ENCODE assay signal across 9 mouse cellular contexts in the genomic region with DNA sequence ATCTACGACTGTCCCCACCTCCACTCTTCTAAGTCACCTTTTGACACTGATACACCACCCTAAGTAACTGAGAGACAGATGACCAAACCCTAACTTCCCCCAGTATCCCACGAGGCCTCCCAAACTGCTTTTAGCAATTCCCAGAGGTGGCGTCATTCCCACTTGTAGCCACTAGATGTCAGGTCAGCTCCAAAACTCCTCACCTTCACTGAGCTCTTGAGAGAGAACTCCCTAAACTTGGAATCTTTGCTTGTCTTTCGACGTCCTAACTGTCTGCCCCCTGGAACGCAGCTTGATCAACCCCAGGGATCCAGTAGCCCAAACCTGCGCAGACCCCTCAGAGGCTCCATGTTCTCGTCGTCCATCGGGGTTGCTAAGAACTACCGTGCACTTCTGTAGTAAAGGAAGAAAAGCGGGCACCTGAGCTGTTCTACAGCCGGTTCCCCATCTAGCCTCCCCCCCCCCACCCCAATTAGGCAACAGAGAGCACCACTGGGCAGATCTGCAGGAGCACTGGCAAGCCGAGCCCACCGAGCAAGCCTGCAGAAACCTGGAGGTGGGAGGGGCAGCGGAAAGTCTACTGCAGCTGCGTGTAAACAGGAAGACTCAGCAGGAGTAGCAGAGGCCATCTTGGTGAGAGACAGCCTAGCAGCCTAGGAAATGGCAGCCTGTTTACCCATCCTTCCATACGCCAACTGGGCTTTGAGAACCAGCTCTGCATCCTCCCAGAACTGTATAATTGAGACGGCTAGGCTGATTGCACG. TPM values are rescaled to one million over a fixed set of nuclear protein-coding genes. Genes with fewer than 3 reads are reported as not detected.
DNase-seq lines count a peak whose midpoint lies in the region; ATAC-seq and TF ChIP-seq lines count a peak whose summit lies in the region.
"Had no signal": no experiment of that assay in that cellular context is flagged by ENCODE, and none has a peak within 500 bp of the region (broad histone marks: within the 10 kb centered on the region; RNA-seq: fewer than 3 reads in every experiment).

No protein-coding gene starts in this region.

- H3K27me3 ChIP-seq in heart, embryonic 12.5 days (replicated peaks), result no peaks in the 10 kb centered on the region
- H3K27me3 ChIP-seq in G1E (ENCODE audit: insufficient read depth, low read length), result peaks cover 26% of the 10 kb centered on the region

- H3K4me1 ChIP-seq in heart, embryonic 12.5 days (replicated peaks), result peaks cover 12% of the 10 kb centered on the region
- peaks cover 26% of the 10 kb centered on the region for H3K4me1 ChIP-seq in G1E (ENCODE audit: insufficient read depth, low read depth, low read length)

- H3K4me3 ChIP-seq in heart, embryonic 12.5 days, result no peak overlapping the region
- no peak overlapping the region for H3K4me3 ChIP-seq in G1E (ENCODE audit: low read depth, low read length)

- H3K9ac ChIP-seq in heart, embryonic 12.5 days, result no peak overlapping the region

- TF ChIP-seq CTCF in G1E (IDR thresholded peaks at IDR 0.05; ENCODE audit: low read depth, low read length), result peak; percentile 88

- WGBS in heart, embryonic 12.5 days, result 35% methylated on average over 20 of the region's 20 CpGs

- no peak overlapping the region for H3K27ac ChIP-seq in heart, embryonic 12.5 days (ENCODE audit: poor library complexity, severe bottlenecking)

- no peaks in the 10 kb centered on the region for H3K36me3 ChIP-seq in heart, embryonic 12.5 days
- H3K36me3 ChIP-seq in G1E (replicated peaks), result no peaks in the 10 kb centered on the region

- ATAC-seq in heart, embryonic 12.5 days (ENCODE audit: insufficient number of reproducible peaks, low FRiP score), result no peak
- ATAC-seq in G1E (ENCODE audit: extremely low read depth, insufficient number of reproducible peaks, low FRiP score, poor library complexity, severe bottlenecking), result no peak

- peak; percentile 90 for DNase-seq in heart, adult 11 months
- peak; percentile 38 for DNase-seq in G1E (ENCODE audit: low spot score)
- DNase-seq in cerebellum, adult 11-12 months, result peak; percentile 50
- DNase-seq in forelimb bud, embryonic 11.5 days (ENCODE audit: low read depth, low spot score), result peak; percentile 74
- peak; percentile 78 for DNase-seq in kidney, postnatal 10 days
- DNase-seq in lung, adult 18-20 months, result peak; percentile 46 to 63
- peak; percentile 51 for DNase-seq in right cerebral cortex, adult 18-20 months

- no peak overlapping the region for H3K4me2 ChIP-seq in heart, embryonic 12.5 days

- H3K9me3 ChIP-seq in heart, embryonic 12.5 days (replicated peaks), result no peaks in the 10 kb centered on the region
- no peaks in the 10 kb centered on the region for H3K9me3 ChIP-seq in G1E (replicated peaks)

RNA-seq across cellular contexts. Expression of a gene that starts 33.9 kb away (rescaled TPM):
- polyA plus RNA-seq in heart, embryonic 12.5 days (2016; fragmentation: Nextera tagmentation; extraction: Ambion mirVana), result not detected in 2 replicates
- total RNA-seq in G1E (2014; fragmentation: Nextera tagmentation), result not detected in 2 replicates
- total RNA-seq in G1E (2017), result 0.05 TPM in 1 of 2 replicates, not detected in the other
- polyA plus RNA-seq in G1E (2012), result not detected in 2 replicates
- total RNA-seq: layer of hippocampus, postnatal 25 days had no signal

RNA-seq across cellular contexts. Expression of a gene that starts 41.8 kb away (rescaled TPM):
- polyA plus RNA-seq in heart, embryonic 12.5 days (2016; fragmentation: Nextera tagmentation; extraction: Ambion mirVana), result 10.6 and 12.3 TPM in 2 replicates
- 8.5 and 9.1 TPM in 2 replicates for total RNA-seq in G1E (2014; fragmentation: Nextera tagmentation)
- 1.8 and 2.9 TPM in 2 replicates for total RNA-seq in G1E (2017)
- polyA plus RNA-seq in G1E (2012), result 1.3 and 1.8 TPM in 2 replicates

Comparison
In these comparisons a context has a peak if more than half of its experiments do, and no peak if none do; other contexts are left out.
1. DNase-seq: peak in every context shown above with its lines; median percentile 90 in heart, adult 11 months; 78 in kidney, postnatal 10 days; 74 in forelimb bud, embryonic 11.5 days; 54 in lung, adult 18-20 months; 51 in right cerebral cortex, adult 18-20 months; 50 in cerebellum, adult 11-12 months; 38 in G1E.